Mouse (Mus musculus) CD4-positive helper T cell, adult 2 months (primary cell): Measurements from ENCODE around the gene Plscr1.

ENCODE experiments used
- DNase-seq: peaks from one replicate; pipeline ENCODE4 v3.0.0-alpha.2; 2012; ENCODE audit warnings: low read depth, missing footprints, low spot score

Plscr1 gene

DNA sequence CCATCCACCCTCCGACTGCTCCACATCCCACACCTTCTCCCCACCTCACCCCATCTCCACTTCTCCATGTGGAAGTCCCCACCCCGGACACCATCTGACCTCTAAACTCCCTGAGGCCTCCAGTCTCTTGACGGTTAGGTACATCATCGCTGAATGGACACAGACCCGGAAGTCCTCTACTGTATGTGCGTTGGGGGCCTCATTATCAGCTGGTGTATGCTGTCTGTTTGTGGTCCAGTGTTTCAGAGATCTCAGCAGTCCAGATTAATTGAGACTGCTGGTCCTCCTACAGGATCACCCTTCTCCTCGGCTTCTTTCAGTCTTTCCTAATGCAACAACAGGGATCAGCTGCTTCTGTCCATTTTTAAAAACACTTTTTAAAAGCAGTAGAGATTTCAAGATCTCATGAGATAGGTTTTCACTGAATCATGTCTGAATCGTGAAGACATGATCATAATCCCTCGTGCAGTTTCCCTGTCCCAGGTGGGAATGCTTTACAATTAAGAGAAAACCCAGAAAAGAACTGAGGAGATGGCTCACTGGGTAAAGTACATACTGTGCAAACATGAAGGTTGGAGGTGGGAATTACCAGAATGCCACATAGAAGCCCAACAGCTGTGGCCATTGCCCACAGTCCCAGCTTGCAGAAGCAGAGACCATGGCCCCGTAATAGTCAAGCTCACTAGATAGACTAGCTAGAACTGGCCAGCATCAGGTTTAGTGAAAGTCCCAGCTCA lies 4.2 kb downstream of the Plscr1 start:
- DNase-seq, result no peak

DNA sequence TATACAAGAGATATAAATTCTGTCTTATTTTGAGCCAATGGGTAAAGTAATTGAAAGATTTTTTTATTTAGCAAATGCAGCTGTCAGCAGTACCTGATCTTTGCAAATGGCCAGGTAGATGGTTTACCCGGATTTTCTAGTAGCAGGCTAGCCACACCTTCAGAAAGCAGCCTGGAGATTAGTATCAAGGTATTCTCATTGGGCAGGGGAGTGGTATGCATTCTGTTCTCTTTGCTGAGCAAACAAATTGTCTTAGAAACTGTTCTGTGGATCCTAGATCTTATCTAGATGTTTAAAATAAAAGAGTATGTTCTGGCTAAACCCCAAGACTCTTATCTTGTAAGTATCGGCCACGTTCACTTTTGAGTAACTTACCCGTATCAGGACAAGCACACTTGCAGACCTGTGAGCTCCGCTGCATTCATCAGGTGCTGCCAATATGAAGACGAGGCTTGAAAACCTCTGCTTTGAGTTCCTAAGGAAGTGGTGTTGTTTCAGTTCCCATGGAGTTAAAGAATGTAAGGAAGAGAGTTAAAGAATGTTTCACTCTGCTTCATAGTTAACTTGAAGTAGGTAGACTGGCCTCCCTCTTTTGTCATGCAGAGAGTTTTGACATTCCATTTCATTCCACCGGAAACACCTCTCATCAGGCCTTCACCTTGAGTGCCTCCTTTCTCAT lies 11.1 kb downstream of the Plscr1 start:
- no peak for DNase-seq

DNA sequence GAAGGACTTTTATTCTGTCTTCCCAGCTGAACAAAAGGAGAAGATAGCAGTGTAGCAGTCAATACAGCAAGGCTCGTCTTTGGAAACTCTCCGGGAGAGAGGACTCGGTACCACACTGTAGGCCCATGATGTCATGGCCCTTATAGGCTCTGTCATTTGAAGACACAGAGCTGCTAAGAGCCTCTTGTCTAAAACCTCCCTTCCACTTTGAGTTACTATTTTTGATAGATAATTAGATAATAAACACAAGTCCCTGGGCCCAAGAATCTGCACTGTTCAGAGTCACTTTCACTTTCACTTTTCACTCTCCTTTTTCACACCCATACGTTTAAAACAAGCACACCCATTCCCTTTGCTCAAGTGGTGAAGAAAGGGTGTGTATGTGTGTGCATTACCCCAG lies 16.2 kb downstream of the Plscr1 start:
- peak; percentile 61 for DNase-seq

DNA sequence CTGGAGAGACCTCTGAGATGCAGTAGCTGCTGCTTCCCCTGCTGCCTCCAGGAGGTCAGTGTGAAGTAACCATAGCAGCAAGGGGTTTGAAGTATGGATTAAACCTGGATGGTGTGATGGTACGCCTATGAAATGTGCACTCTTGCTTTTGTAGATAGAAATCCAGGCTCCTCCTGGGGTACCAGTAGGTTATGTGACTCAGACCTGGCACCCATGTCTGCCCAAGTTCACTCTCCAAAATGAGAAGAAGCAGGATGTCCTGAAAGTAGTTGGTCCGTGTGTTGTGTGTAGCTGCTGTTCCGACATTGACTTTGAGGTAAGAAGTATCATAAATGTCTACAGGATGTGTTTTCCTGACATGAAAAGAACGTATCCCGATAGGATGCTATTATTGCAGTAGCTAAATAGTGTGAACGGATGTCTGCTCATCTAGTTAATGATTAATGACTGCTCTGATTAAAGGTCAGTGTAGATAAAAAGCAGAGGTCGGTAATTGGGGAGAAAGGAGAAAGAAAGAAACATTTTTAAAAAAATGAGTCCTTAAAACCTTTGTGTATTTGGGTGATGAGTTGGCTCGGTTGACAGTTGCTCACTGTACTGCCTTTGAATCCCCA lies 17.1 kb downstream of the Plscr1 start:
- no peak for DNase-seq

DNA sequence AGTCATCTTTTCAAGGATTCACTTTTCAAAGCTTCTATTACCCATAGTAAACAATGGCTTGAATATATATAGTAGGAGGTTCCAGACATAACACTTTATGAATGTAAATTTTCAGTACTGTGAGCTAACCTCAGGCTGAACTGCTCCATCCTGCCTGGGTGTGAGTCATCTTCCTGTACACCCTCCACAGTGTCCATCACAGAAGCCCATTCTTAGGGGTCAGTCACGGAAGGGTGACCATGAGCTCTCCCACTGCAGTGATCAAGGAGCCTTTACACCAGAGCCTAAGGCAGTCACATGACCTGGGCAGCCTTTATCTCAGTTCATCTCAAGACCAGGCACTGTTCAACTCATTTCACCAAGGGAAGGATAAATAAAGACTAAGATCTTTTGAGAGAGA lies 18.2 kb downstream of the Plscr1 start:
- DNase-seq, result no peak

DNA sequence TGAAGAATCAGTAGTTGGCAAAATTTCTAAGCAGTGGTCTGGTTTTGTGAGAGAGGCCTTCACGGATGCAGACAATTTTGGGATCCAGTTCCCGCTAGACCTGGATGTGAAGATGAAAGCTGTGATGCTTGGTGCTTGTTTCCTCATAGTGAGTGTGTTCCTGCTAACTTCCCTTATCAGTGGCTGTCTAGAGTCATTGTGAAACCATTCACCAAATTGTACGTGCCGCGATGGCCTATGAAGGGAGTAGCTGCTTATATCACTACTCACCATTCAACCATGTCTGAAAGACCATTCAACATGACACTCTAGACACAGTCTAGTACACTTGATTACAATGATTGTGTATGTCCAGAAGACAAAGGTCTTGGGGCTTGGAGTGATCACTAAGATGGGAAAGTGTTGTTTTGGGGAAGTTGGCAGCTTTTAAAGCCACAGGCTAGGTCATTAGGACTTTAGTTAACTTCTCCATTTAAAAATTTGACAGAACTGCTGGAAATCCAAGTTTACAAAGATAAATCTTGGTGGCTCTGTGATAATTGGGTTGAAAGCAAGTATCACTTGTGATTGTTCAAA lies 20.4 kb downstream of the Plscr1 start:
- no peak for DNase-seq

DNA sequence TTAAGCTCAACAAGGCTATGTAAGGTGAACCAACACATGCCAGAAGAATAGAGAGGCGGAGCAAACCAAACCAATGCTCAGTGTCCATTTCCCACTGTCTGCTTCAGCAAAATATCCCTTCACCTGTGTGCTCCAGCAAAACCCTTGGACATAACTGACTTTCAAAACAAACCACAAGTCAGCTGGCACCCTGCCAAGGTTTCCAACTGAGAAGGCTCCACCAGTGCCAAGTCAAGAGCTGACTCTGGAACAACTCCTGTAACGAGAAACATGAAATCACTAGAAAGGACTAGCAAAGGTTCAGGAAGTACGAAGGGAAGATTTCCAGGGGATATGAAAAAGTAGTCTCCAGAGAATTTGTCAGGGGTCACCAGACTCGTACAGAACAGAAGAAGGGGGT lies 21.4 kb downstream of the Plscr1 start:
- no peak for DNase-seq

DNA sequence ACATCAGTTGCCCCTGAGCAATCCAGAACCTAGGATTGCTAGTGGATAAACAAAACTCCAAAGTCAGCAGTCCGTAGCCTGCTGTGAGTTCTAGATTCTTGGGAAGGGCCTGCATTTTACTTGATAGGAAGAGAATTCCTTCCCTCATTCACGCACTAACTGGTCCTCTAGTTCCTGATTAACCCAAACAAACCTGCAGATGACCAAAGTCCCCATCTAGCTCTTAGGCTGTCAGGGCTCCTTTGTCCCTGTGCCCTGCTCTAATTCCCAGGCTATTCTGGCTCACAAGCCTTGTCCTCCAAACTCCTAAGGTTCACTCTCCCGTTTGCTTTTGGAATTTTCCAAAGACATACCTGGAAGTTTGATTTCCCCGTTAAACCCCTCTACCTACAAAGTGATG lies 23.1 kb downstream of the Plscr1 start:
- no peak for DNase-seq

DNA sequence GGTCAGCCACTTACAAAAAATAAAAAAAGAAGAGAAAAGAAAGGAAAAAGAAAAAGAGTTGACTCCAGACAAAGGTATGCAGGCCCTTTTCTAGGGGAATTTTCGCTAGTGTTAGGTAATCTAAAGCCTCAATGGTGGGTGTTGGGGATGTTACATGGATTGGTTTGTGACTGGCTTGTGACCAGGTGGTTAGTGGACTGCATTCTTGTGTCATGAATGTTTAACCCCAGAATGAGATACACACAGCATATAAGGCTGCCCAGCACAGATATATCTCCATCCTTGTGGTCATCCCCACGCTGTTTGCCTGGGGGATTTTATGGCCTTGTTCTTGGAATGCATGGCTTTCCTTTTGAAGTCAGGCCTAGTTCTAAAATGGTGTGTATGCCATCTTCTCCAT lies 23.7 kb downstream of the Plscr1 start:
- no peak for DNase-seq

DNA sequence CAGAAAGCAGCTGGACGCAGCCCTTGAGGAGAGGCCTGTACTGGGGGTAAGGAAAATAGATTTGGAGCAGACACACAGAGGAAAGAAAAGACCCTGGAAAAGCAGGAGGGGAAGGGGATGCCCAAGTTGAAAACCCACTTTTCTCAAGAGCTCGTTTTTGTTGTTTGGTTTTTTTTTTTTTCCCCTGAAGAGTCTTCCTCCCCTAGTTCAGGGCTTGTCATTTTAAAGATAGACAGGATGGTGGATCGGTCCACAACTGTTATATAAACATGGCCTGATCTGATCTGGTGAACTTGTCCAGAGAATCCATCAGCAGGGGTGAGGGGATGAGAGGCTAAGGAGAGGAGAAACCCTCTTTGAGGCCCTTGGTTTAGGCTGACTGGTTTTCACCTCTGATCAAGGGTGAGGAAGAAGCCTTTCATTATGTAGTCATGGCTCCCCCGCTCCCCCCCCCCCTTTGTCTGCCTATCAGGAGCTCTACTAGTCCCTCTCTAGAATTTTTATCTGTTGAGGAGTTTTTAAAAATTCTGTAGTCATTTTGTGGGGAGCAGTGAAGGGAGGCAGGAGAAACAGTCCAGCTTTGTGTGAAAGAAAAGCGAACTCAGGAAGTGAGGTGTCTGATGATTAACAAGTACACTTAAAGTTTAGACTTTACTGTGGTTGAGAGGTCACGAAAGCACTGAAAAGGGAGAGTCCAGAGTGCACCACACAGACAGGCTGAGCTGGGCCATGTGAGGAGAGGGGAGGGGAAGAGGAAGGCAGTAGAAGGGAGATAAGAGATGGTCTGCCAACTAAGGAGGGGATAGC lies 24.6 kb downstream of the Plscr1 start:
- DNase-seq, result peak; percentile 60

DNA sequence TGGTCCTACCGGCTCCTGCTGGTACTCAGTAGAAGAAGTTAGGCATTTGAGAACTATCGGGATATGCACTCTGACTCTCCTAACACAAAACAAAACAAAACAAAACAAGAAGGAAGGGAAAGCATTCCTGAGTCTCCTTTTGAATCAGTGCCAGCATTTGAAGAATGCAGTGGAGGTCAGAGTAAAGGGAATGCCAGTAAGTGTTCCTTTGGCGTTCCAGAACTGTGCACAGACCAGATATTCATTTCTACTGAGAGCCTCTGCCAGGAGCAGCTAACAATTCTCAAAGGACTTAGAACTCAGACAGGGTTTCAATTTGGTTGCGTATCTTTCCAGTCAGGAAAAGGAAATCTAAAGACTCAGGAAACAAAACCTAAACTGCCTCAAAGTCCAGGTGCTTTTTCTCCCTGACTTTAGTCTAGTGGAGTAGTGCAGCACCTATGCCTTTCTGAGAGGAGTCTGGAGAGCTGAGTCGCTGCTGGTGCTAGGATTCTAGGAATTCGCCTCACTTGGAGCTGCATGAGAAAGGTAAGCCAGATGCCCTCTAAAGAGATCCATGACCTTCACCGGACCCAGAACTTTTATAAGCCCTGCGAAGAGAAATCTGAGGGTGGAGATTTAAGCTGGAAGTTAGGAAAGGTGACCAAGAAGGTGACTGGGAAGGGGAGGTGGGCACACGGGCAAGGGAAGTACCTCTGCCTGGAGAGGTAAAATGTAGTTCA lies 26.1 kb downstream of the Plscr1 start, which contains the start of gene Plscr2:
Gene Plscr2 (plus strand): TSS at position 117 of the 722 bp plus-strand sequence.
- no peak for DNase-seq

DNA sequence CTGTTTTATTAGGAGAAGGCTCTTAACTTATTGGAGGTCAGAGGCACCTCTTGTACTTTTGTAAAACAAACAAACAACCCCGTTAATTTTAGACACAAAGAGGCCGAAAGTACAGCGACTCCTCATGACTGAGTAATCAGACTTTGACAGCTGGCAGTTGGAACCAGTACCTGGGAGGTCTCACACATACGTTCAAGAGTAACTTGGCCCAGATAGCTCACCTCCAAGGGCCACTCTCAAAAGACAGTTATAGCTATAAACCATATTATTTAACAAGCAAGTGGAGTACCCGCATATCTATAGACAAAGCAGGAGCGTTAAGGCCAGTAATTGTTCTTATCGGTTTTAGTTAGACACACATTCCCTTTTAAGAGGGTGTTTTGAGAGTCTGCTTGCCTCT lies 26.8 kb downstream of the Plscr1 start:
- no peak for DNase-seq

DNA sequence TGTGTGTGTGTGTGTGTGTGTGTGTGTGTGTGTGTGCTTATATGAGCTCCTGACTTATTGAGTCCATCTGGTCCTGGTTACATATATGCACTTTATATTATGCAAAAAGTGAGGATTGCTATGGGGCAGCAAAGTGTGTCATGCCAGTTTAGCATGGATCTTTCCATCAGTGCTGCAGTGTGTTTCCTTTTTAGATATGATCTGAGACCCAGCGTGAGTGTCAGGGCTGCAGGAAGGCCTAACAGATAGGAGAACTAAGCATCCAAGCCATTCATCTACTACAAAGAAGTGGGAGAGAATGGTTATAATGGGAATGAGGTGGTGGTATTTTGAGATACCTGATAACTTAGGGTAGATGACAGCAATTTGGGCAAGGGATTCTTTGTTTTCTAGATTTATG lies 30.5 kb downstream of the Plscr1 start:
- no peak for DNase-seq

DNA sequence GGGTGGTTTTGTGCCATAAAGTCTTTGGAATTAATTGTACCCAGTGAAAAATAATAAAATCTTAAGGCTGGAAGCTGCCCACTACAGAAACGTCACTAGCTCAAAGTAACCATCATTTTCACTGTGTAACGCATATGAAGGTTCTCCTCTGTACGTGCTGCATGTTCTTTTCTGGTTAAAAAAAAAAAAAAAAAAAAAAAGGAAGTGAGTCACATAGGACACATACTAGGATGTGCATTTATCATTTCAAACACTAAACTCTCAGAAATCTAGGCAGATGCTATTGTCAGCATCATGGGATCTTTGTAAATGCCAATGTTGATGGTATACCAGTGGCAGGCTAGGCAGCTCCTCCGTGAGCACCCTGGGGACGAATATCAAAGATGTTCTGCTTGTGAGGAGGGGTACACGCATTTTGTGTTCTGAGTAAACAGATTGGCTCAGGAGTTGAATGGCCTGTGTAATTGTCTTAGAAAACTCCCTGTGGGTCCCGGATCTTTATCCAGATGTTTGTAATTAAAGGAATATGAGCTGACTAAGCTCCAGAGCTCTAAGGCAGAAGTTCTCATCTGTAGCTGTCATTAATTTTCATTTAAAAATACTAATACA lies 33.1 kb downstream of the Plscr1 start:
- DNase-seq, result no peak

DNA sequence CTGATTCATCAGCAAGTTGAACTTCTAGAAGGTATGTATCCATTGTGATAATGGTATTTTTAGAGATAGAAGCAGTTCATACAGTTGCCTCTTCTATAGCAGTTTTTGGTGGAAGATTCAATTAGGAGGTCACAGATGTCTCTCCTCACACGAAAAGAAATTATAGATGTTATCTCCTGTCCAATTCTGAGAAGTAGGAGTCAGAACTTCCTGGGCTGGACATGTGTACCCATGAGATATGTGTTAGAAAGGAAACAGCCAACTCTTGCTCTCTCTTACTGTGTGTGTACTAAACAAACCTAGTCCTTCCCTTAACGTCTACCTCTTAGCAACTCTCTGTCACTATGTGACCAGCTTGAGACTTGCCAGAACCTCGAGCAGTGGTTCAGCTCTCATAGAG lies 40.1 kb downstream of the Plscr1 start:
- DNase-seq, result no peak

DNA sequence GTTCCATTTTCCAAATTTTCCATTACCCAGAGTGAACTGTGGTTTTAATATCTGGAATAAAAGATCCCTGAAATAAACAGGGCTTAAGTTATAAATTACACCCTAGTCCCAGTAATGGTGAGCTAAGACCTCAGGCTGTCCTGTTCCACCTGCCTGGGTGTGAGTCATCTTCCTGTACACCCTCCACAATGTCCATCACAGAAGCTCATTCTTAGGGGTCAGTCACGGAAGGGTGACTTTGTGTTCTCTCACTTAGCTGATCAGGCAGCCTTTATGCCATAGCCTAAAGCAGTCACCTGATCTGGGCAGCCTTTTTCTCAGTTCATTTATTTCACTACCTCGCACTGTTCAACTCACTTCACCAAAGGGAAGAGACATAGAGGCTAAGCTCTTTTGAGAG lies 42.6 kb downstream of the Plscr1 start:
- DNase-seq, result no peak

DNA sequence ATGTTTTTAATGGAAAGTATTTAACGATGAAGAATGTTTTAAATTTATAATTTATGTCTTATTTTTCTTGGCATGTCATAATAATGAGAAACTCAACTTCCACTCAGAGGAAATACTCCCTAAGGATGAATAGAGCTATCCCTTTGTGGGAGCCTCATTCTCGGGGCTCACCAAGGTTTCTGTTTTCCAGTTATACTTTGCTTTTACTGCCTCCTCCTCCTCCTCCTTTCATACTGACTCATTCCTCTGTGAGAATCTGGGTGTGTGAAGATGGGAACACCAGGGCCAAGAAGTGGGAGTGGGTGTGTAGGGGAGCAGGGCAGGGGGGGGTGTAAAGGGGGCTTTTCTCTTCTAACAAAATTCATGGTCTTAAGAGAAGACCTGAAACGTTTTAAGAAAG lies 43.4 kb downstream of the Plscr1 start:
- no peak for DNase-seq

DNA sequence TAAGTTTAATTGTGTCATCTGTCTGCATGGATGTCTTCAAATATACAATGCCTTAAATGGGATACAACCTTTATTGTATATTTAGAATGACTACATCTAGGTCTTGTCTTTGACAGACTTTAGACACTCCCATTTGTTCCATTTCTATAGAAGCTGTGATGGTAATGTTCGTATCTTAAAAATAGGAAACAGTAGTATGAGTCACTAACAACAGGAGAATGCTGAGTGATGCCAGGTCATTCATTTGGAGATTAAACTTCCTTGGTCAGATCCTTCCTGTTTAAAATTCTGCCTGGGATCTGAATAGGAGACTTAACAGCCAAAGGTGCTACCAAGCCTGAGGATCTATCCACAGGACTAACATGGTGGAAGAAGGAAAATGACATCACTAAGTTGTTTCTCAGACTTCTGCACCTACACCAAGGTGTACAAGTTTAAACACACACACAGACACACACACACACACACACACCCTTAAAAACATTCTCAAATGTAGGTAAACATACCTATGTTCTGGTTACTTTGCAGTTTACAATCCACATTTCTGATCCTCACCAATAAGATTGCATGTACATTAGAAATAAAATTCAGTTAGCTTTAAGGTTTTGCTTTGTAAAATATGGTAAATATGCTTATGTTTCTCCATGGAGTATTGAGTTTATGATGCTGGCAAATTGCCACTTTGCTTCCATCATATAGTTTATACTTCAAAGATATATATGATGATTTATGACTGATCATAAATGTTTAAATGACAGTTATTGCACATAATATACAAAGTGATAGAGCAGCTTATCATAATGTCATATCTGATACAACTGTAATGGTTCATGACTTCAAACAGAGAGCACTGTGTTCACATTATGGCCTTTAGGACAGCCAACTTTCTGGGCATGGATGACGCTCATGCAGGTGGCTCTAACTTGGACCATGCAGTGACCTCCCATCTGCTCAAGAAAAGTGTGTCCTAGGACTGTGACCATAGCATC lies 44.3 kb downstream of the Plscr1 start:
- no peak for DNase-seq

DNA sequence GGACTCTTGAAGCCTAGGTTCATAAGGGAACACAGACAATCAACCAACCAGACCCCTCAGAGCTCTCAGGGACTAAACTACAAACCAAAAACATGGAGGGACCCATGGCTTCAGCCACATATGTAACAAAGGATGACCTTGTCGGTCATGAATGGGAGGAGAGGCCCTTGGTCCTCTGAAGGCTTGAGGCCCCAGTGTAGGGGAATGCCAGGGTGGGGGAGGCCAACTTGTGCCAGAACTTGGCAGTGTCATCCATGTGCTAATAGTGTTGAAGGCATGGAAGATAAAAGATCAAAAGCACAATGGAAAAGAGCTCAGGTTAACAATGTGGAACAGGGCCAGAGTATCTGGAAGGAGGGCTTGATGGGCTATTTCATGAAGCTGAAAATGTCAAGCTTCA lies 48.7 kb downstream of the Plscr1 start:
- no peak for DNase-seq
